ENCODE assay signal across 8 mouse cellular contexts in genomic region chr1:86582451-86583096, GRCm38 (mm10). TPM values are rescaled to one million over a fixed set of nuclear protein-coding genes. Genes with fewer than 3 reads are reported as not detected.
DNase-seq lines count a peak whose midpoint lies in the region; ATAC-seq lines count a peak whose summit lies in the region.

Pde6d (minus strand) TSS chr1:86582629.
Cops7b (plus strand) TSS chr1:86582904.

- H3K4me3 ChIP-seq in hindbrain, embryonic 16.5 days (ENCODE audit: low read length) = peak within 1 kb of the TSS; percentile 92
- H3K4me3 ChIP-seq in macrophage (ENCODE audit: inconsistent target) = peak within 1 kb of the TSS; percentile 66

- H3K4me2 ChIP-seq in hindbrain, embryonic 16.5 days (ENCODE audit: low read length) = peak within 1 kb of the TSS; percentile 83

- H3K27me3 ChIP-seq in hindbrain, embryonic 16.5 days (replicated peaks; ENCODE audit: control insufficient read depth, insufficient read depth, low read length) = no peaks in the 10 kb centered on the region

- H3K27ac ChIP-seq in hindbrain, embryonic 16.5 days (ENCODE audit: low read depth, low read length) = peak within 1 kb of the TSS; percentile 85
- peak within 1 kb of the TSS; percentile 58 for H3K27ac ChIP-seq in macrophage

- ATAC-seq in hindbrain, embryonic 16.5 days = peak; percentile 98

- WGBS in hindbrain, embryonic 16.5 days = under 1% methylated on average over 26 of the region's 26 CpGs
- under 1% methylated on average over 24 of the region's 26 CpGs for WGBS in macrophage (ENCODE audit: missing documents)

- peaks cover 17% of the 10 kb centered on the region for H3K4me1 ChIP-seq in hindbrain, embryonic 16.5 days (ENCODE audit: control insufficient read depth, insufficient read depth, low read depth, low read length)

- H3K9me3 ChIP-seq in hindbrain, embryonic 16.5 days (ENCODE audit: control insufficient read depth, low read length) = no peaks in the 10 kb centered on the region

- no peaks in the 10 kb centered on the region for H3K36me3 ChIP-seq in hindbrain, embryonic 16.5 days (ENCODE audit: control insufficient read depth, insufficient read depth, low read length)
- H3K36me3 ChIP-seq in macrophage (ENCODE audit: inconsistent target) = no peaks in the 10 kb centered on the region

- peak within 1 kb of the TSS; percentile 89 for H3K9ac ChIP-seq in hindbrain, embryonic 16.5 days (ENCODE audit: low read depth, low read length)

- H3K79me2 ChIP-seq in macrophage (ENCODE audit: inconsistent target) = peaks cover 41% of the 10 kb centered on the region

- DNase-seq in WW6 (ENCODE audit: low read depth, low spot score) = peak; percentile 89
- peak; percentile 88 to 95 for DNase-seq in cerebellum, postnatal 4 days (ENCODE audit: low spot score in 2 of 2)
- DNase-seq in gastrocnemius, adult 18-20 months (ENCODE audit: low spot score) = peak; percentile 98
- peak; percentile 96 to 98 for DNase-seq in left cerebral cortex, adult 18-20 months (ENCODE audit: low spot score in 2 of 2)
- DNase-seq in right cerebral cortex, adult 18-20 months = peak; percentile 97
- DNase-seq in urinary bladder, postnatal 10 days (ENCODE audit: low spot score) = peak; percentile 89

RNA-seq across cellular contexts. Expression of gene Pde6d, which starts in this region (rescaled TPM):
- total RNA-seq in gastrocnemius, adult 18-20 months (2021) = 10 to 100 TPM; 27.5 to 29.3 TPM
- polyA plus RNA-seq in hindbrain, embryonic 16.5 days (2015; fragmentation: Nextera tagmentation; extraction: Ambion mirVana) = 103 and 113 TPM in 2 replicates
- 10 to 100 TPM; 50.6 to 51.6 TPM for total RNA-seq in left cerebral cortex, adult 18-20 months (2021)
- total RNA-seq in macrophage (2018; cell fraction: chromatin; rRNA removed) = 10 to 100 TPM in 14 of 26 experiments, 1 to 10 TPM in 12; 2.7 to 19.5 (median 12.7) TPM
- 10 to 100 TPM; 20.8 to 44.6 (median 37.1) TPM for total RNA-seq in macrophage (2018; cell fraction: cytosol; rRNA removed)
- 10 to 100 TPM in 19 of 26 experiments, 1 to 10 TPM in 7; 6.1 to 23.5 (median 14.7) TPM for total RNA-seq in macrophage (2018; cell fraction: nucleus; rRNA removed)
- 23.4 to 36.5 TPM (median 31.5 TPM) in 3 replicates for polyA plus RNA-seq in macrophage (2018)

RNA-seq across cellular contexts. Expression of gene Cops7b, which starts in this region (rescaled TPM):
- 10 to 100 TPM; 10.3 to 10.5 TPM for total RNA-seq in gastrocnemius, adult 18-20 months (2021)
- polyA plus RNA-seq in hindbrain, embryonic 16.5 days (2015; fragmentation: Nextera tagmentation; extraction: Ambion mirVana) = 57.1 and 62.5 TPM in 2 replicates
- 10 to 100 TPM; 24.1 to 24.2 TPM for total RNA-seq in left cerebral cortex, adult 18-20 months (2021)
- 10 to 100 TPM in 15 of 26 experiments, 1 to 10 TPM in 11; 2.2 to 30.2 (median 12.3) TPM for total RNA-seq in macrophage (2018; cell fraction: chromatin; rRNA removed)
- 10 to 100 TPM in 20 of 26 experiments, 1 to 10 TPM in 6; 6.6 to 13.9 (median 11.8) TPM for total RNA-seq in macrophage (2018; cell fraction: cytosol; rRNA removed)
- total RNA-seq in macrophage (2018; cell fraction: nucleus; rRNA removed) = 10 to 100 TPM in 16 of 26 experiments, 1 to 10 TPM in 10; 2.6 to 36.4 (median 11.5) TPM
- polyA plus RNA-seq in macrophage (2018) = 8.6 to 14.1 TPM (median 11.7 TPM) in 3 replicates

Comparison
In these comparisons a context has a peak if more than half of its experiments do, and no peak if none do; other contexts are left out.
1. Peak in every context shown above with its lines: DNase-seq, ATAC-seq, H3K4me3 ChIP-seq and H3K27ac ChIP-seq.